Mouse (Mus musculus): ENCODE measurements around the gene Nr1h4.

Nr1h4 gene

GRCm38 (mm10) chr10:89434509-89435210, 98.7 kb downstream of the Nr1h4 start:
- in situ Hi-C loops (cut with MboI, MseI) = no loop called here

GRCm38 (mm10) chr10:89432743-89433142, 100.6 kb downstream of the Nr1h4 start:
- in situ Hi-C loops (cut with MboI, MseI) = no loop called here

GRCm38 (mm10) chr10:89430751-89431150, 102.6 kb downstream of the Nr1h4 start:
- in situ Hi-C loops (cut with MboI, MseI) = no loop called here

GRCm38 (mm10) chr10:89424800-89425393, 108.5 kb downstream of the Nr1h4 start:
- in situ Hi-C loops (cut with MboI, MseI) = no loop called here

- in situ Hi-C loops (cut with MboI, MseI) = no loop called here
Observed at GRCm38 (mm10) chr10:89424217-89424616, 109.2 kb downstream of the Nr1h4 start.

- in situ Hi-C loops (cut with MboI, MseI) = no loop called here
Observed at GRCm38 (mm10) chr10:89423164-89423778, 110.1 kb downstream of the Nr1h4 start.

GRCm38 (mm10) chr10:89422504-89423158, 110.8 kb downstream of the Nr1h4 start:
- in situ Hi-C loops (cut with MboI, MseI) = no loop called here

GRCm38 (mm10) chr10:89417966-89418365, 115.4 kb downstream of the Nr1h4 start:
- in situ Hi-C loops (cut with MboI, MseI) = no loop called here

- in situ Hi-C loops (cut with MboI, MseI) = no loop called here
Observed at GRCm38 (mm10) chr10:89415478-89415877, 117.9 kb downstream of the Nr1h4 start.

- in situ Hi-C loops (cut with MboI, MseI) = no loop called here
Observed at GRCm38 (mm10) chr10:89407551-89407950, 125.8 kb downstream of the Nr1h4 start.

- in situ Hi-C loops (cut with MboI, MseI) = no loop called here
Observed at GRCm38 (mm10) chr10:89406733-89407484, 126.5 kb downstream of the Nr1h4 start.

GRCm38 (mm10) chr10:89404936-89405335, 128.4 kb downstream of the Nr1h4 start:
- in situ Hi-C loops (cut with MboI, MseI) = no loop called here
